Mouse (Mus musculus) neural tube, embryonic 14.5 days (tissue): ENCODE measurements at regions not wholly inside any gene's neighbourhood (a gene's known extent, or its start where the extent isn't known, plus 50 kb on each side); places are given as distances from the start of the nearest gene placed in this dataset.

Experiments used
- ATAC-seq: fragments of 200-750 bp; cut with Nextera tagmentation; 2 replicates; pipeline ENCODE4 v1.8.0; 2017; ENCODE audit warnings: low read depth, mild to moderate bottlenecking, moderate TSS enrichment, moderate library complexity
- H3K27ac ChIP-seq: fragments of 300-500 bp; sonication (generic); 2 replicates; pipeline ENCODE4 v1.5.1; 2014; ENCODE audit warnings: low read depth, mild to moderate bottlenecking, control low read depth, low read length, moderate library complexity, mixed read lengths
- H3K27me3 ChIP-seq: fragments of 300-500 bp; sonication (generic); 2 replicates; pipeline ENCODE4 v1.6.1; 2014; ENCODE audit warnings: low read length; ENCODE audit not compliant: control insufficient read depth, insufficient read depth
- H3K36me3 ChIP-seq: fragments of 300-500 bp; sonication (generic); 2 replicates; pipeline ENCODE4 v1.6.1; 2014; ENCODE audit warnings: low read length, mixed read lengths; ENCODE audit not compliant: control insufficient read depth, insufficient read depth
- H3K4me1 ChIP-seq: fragments of 300-500 bp; sonication (generic); 2 replicates; pipeline ENCODE4 v1.6.1; 2014; ENCODE audit warnings: low read length; ENCODE audit not compliant: control insufficient read depth, insufficient read depth
- H3K4me2 ChIP-seq: fragments of 300-500 bp; sonication (generic); 2 replicates; pipeline ENCODE4 v1.6.1; 2014; ENCODE audit warnings: mild to moderate bottlenecking, low read depth, low read length, control low read depth
- H3K4me3 ChIP-seq: fragments of 300-500 bp; sonication (generic); 2 replicates; pipeline ENCODE4 v1.5.1; 2014; ENCODE audit warnings: low read depth, low read length, control low read depth, mixed read lengths
- H3K9ac ChIP-seq: fragments of 300-500 bp; sonication (generic); replicated peaks from 2 replicates; pipeline ENCODE4 v1.6.1; 2014; ENCODE audit warnings: low read depth, mild to moderate bottlenecking, control low read depth, low read length, mixed read lengths
- H3K9me3 ChIP-seq: fragments of 300-500 bp; sonication (generic); 2 replicates; pipeline ENCODE4 v1.6.1; 2016; ENCODE audit warnings: low read length; ENCODE audit not compliant: control insufficient read depth
- WGBS: fragments of 180-500 bp; shearing (Covaris S2); extraction: QIAGEN DNeasy Blood & Tissue Kit; methylation state at CpG from one replicate; pipeline ENCODE4 v1.1.7; 2014; 5-methylcytosine and 5-hydroxymethylcytosine counted together

GRCm38 (mm10) chr3:99049305-99049704 lies 91.6 kb upstream of the Wars2 start:
- Histone ChIP-seq H3K27ac (no peak overlapping the region), H3K4me3 (no peak overlapping the region), H3K27me3 (no peaks in the 10 kb centered on the region), H3K9me3 (no peaks in the 10 kb centered on the region), H3K9ac (no peak overlapping the region), H3K36me3 (no peaks in the 10 kb centered on the region), H3K4me2 (no peak overlapping the region), H3K4me1 (no peaks in the 10 kb centered on the region)
- ATAC-seq, result no peak
- 74% methylated on average over 2 of the region's 2 CpGs for WGBS

GRCm38 (mm10) chr3:99052176-99052575 lies 88.7 kb upstream of the Wars2 start:
- Histone ChIP-seq H3K4me2 (no peak overlapping the region), H3K4me1 (no peaks in the 10 kb centered on the region), H3K27ac (no peak overlapping the region), H3K9me3 (no peaks in the 10 kb centered on the region), H3K4me3 (no peak overlapping the region), H3K9ac (no peak overlapping the region), H3K36me3 (no peaks in the 10 kb centered on the region), H3K27me3 (no peaks in the 10 kb centered on the region)
- WGBS, result 82% methylated on average over 4 of the region's 4 CpGs
- ATAC-seq, result no peak

GRCm38 (mm10) chr3:99067168-99067567 lies 73.7 kb upstream of the Wars2 start:
- H3K9ac ChIP-seq, result no peak overlapping the region
- H3K9me3 ChIP-seq, result no peaks in the 10 kb centered on the region
- H3K4me2 ChIP-seq, result no peak overlapping the region
- no peaks in the 10 kb centered on the region for H3K36me3 ChIP-seq
- no peak for ATAC-seq
- H3K27me3 ChIP-seq, result no peaks in the 10 kb centered on the region
- H3K4me3 ChIP-seq, result no peak overlapping the region
- H3K27ac ChIP-seq, result no peak overlapping the region
- 88% methylated on average over 3 of the region's 3 CpGs for WGBS
- no peaks in the 10 kb centered on the region for H3K4me1 ChIP-seq
